Mouse (Mus musculus) liver, embryonic 16.5 days (tissue): ENCODE data around the gene Ppme1. TPM values are rescaled to one million over a fixed set of nuclear protein-coding genes. Genes with fewer than 3 reads are reported as not detected.

Experiments used
- ATAC-seq: fragments of 200-750 bp; cut with Nextera tagmentation; 2 replicates; pipeline ENCODE4 v1.8.0; 2017; ENCODE audit warnings: low read depth, mild to moderate bottlenecking, moderate number of reproducible peaks, moderate library complexity
- H3K27ac ChIP-seq: fragments of 300-500 bp; sonication (generic); 2 replicates; pipeline ENCODE4 v1.5.1; 2014; ENCODE audit warnings: mild to moderate bottlenecking, low read length
- H3K27me3 ChIP-seq: fragments of 300-500 bp; sonication (generic); 2 replicates; pipeline ENCODE4 v1.6.1; 2014; ENCODE audit warnings: low read depth, low read length, mixed read lengths; ENCODE audit not compliant: control insufficient read depth, insufficient read depth
- H3K36me3 ChIP-seq: fragments of 300-500 bp; sonication (generic); 2 replicates; pipeline ENCODE4 v1.6.1; 2014; ENCODE audit warnings: mild to moderate bottlenecking; ENCODE audit not compliant: control insufficient read depth, insufficient read depth
- H3K4me1 ChIP-seq: fragments of 300-500 bp; sonication (generic); 2 replicates; pipeline ENCODE4 v1.6.1; 2014; ENCODE audit warnings: low read depth, low read length, mixed read lengths; ENCODE audit not compliant: control insufficient read depth
- H3K4me2 ChIP-seq: fragments of 300-500 bp; sonication (generic); 2 replicates; pipeline ENCODE4 v1.6.1; 2014; ENCODE audit warnings: low read depth, low read length, mixed read lengths
- H3K4me3 ChIP-seq: fragments of 300-500 bp; sonication (generic); 2 replicates; pipeline ENCODE4 v1.5.1; 2014; ENCODE audit warnings: low read depth, mild to moderate bottlenecking, low read length
- H3K9ac ChIP-seq: fragments of 300-500 bp; sonication (generic); 2 replicates; pipeline ENCODE4 v1.6.1; 2014; ENCODE audit warnings: low read depth, low read length
- H3K9me3 ChIP-seq: fragments of 300-500 bp; sonication (generic); replicated peaks from 2 replicates; pipeline ENCODE4 v1.6.1; 2016; ENCODE audit warnings: low read length; ENCODE audit not compliant: control insufficient read depth
- WGBS: fragments of 180-500 bp; shearing (Covaris S2); extraction: QIAGEN DNeasy Blood & Tissue Kit; methylation state at CpG from one replicate; pipeline ENCODE4 v1.1.7; 2014; ENCODE audit not compliant: insufficient replicate concordance; 5-methylcytosine and 5-hydroxymethylcytosine counted together
- polyA plus RNA-seq: library from polyadenylated mRNA; unstranded; fragments of >200 nt; fragmentation: Nextera tagmentation; extraction: Ambion mirVana; gene quantifications from 2 replicates; pipeline ENCODE4 v1.2.1, GENCODE M21; 2015

The Ppme1 gene
- polyA plus RNA-seq, 1 experiment from 2014 or later: 26.4 TPM

GRCm38 (mm10) chr7:100388174-100388573 lies 16.1 kb upstream of the Ppme1 start:
- no peaks in the 10 kb centered on the region for H3K27me3 ChIP-seq
- peaks cover 14% of the 10 kb centered on the region for H3K36me3 ChIP-seq
- 88% methylated on average over 2 of the region's 2 CpGs for WGBS

GRCm38 (mm10) chr7:100383207-100383606 lies 11.1 kb upstream of the Ppme1 start:
- 72% methylated on average over 2 of the region's 2 CpGs for WGBS
- H3K4me2 ChIP-seq: no peak overlapping the region
- H3K9me3 ChIP-seq: no peaks in the 10 kb centered on the region
- no peaks in the 10 kb centered on the region for H3K27me3 ChIP-seq
- H3K9ac ChIP-seq: no peak overlapping the region
- H3K4me1 ChIP-seq: no peaks in the 10 kb centered on the region
- H3K36me3 ChIP-seq: peaks cover 16% of the 10 kb centered on the region
- H3K27ac ChIP-seq: no peak overlapping the region
- no peak for ATAC-seq
- H3K4me3 ChIP-seq: no peak overlapping the region

More at GRCm38 (mm10) chr7:100388174-100388573, 16.1 kb upstream of the Ppme1 start:
- no peak overlapping the region for H3K27ac ChIP-seq
- no peak overlapping the region for H3K9ac ChIP-seq
- no peaks in the 10 kb centered on the region for H3K9me3 ChIP-seq
- no peaks in the 10 kb centered on the region for H3K4me1 ChIP-seq
- ATAC-seq: no peak
- H3K4me3 ChIP-seq: no peak overlapping the region
- no peak overlapping the region for H3K4me2 ChIP-seq

GRCm38 (mm10) chr7:100381161-100381560 lies 9.1 kb upstream of the Ppme1 start:
- Histone ChIP-seq H3K36me3 (peaks cover 22% of the 10 kb centered on the region), H3K9ac (no peak overlapping the region), H3K9me3 (no peaks in the 10 kb centered on the region), H3K27me3 (no peaks in the 10 kb centered on the region), H3K4me3 (no peak overlapping the region), H3K27ac (no peak overlapping the region), H3K4me1 (no peaks in the 10 kb centered on the region), H3K4me2 (no peak overlapping the region)
- ATAC-seq: no peak

- no peaks in the 10 kb centered on the region for H3K9me3 ChIP-seq
- 68% methylated on average over 2 of the region's 2 CpGs for WGBS
- no peak for ATAC-seq
These were observed 6.2 kb upstream of the Ppme1 start for GRCm38 (mm10) chr7:100378257-100378656.

GRCm38 (mm10) chr7:100372452-100372980 lies 409 bp upstream of the Ppme1 start:
- Histone ChIP-seq H3K27ac (peak overlapping the region; percentile 96), H3K36me3 (peaks cover 17% of the 10 kb centered on the region), H3K4me3 (peak overlapping the region; percentile 96), H3K27me3 (no peaks in the 10 kb centered on the region), H3K9me3 (no peaks in the 10 kb centered on the region), H3K4me2 (peak overlapping the region; percentile 87), H3K9ac (peak overlapping the region; percentile 90), H3K4me1 (peaks cover 14% of the 10 kb centered on the region)
- 6% methylated on average over 17 of the region's 17 CpGs for WGBS
- ATAC-seq: no peak

More at GRCm38 (mm10) chr7:100378257-100378656, 6.2 kb upstream of the Ppme1 start:
- peaks cover 33% of the 10 kb centered on the region for H3K36me3 ChIP-seq
- no peak overlapping the region for H3K4me2 ChIP-seq
- no peak overlapping the region for H3K9ac ChIP-seq
- H3K27ac ChIP-seq: no peak overlapping the region
- H3K4me1 ChIP-seq: peaks cover 2% of the 10 kb centered on the region
- no peak overlapping the region for H3K4me3 ChIP-seq
- no peaks in the 10 kb centered on the region for H3K27me3 ChIP-seq

GRCm38 (mm10) chr7:100364888-100365287 lies 7.2 kb downstream of the Ppme1 start:
- Histone ChIP-seq H3K4me2 (no peak overlapping the region), H3K36me3 (no peaks in the 10 kb centered on the region), H3K9me3 (no peaks in the 10 kb centered on the region), H3K4me3 (no peak overlapping the region), H3K27ac (no peak overlapping the region), H3K4me1 (no peaks in the 10 kb centered on the region; the same call in 1 of the 2 replicates), H3K9ac (no peak overlapping the region), H3K27me3 (no peaks in the 10 kb centered on the region)
- no peak for ATAC-seq
- 45% methylated on average over 6 of the region's 6 CpGs for WGBS

- no peak overlapping the region for H3K4me2 ChIP-seq
- H3K4me3 ChIP-seq: no peak overlapping the region
- no peaks in the 10 kb centered on the region for H3K9me3 ChIP-seq
- no peaks in the 10 kb centered on the region for H3K36me3 ChIP-seq
- no peaks in the 10 kb centered on the region for H3K27me3 ChIP-seq
- H3K9ac ChIP-seq: no peak overlapping the region
- WGBS: 63% methylated on average over 2 of the region's 2 CpGs
- no peak for ATAC-seq
- H3K4me1 ChIP-seq: no peaks in the 10 kb centered on the region; the same call in 1 of the 2 replicates
- no peak overlapping the region for H3K27ac ChIP-seq
These were observed 8.9 kb downstream of the Ppme1 start for GRCm38 (mm10) chr7:100363162-100363561.

- H3K9ac ChIP-seq: no peak overlapping the region
- H3K4me1 ChIP-seq: no peaks in the 10 kb centered on the region
- H3K27me3 ChIP-seq: no peaks in the 10 kb centered on the region
- no peak overlapping the region for H3K4me2 ChIP-seq
- ATAC-seq: no peak
- H3K36me3 ChIP-seq: no peaks in the 10 kb centered on the region
- H3K27ac ChIP-seq: no peak overlapping the region
- no peak overlapping the region for H3K4me3 ChIP-seq
- no peaks in the 10 kb centered on the region for H3K9me3 ChIP-seq
These were observed 14.3 kb downstream of the Ppme1 start for GRCm38 (mm10) chr7:100357856-100358255.

- no peaks in the 10 kb centered on the region for H3K27me3 ChIP-seq
- H3K4me2 ChIP-seq: no peak overlapping the region
- no peak overlapping the region for H3K27ac ChIP-seq
- no peak overlapping the region for H3K9ac ChIP-seq
- no peak for ATAC-seq
- no peaks in the 10 kb centered on the region for H3K36me3 ChIP-seq
- H3K9me3 ChIP-seq: no peaks in the 10 kb centered on the region
- H3K4me3 ChIP-seq: no peak overlapping the region
- no peaks in the 10 kb centered on the region for H3K4me1 ChIP-seq
- WGBS: 78% methylated on average over 1 of the region's 1 CpGs
These were observed 15.3 kb downstream of the Ppme1 start for GRCm38 (mm10) chr7:100356768-100357167.
